Mouse (Mus musculus): ENCODE measurements around the gene Dnajc4. TPM values are rescaled to one million over a fixed set of nuclear protein-coding genes. Genes with fewer than 3 reads are reported as not detected.

The Dnajc4 gene
- polyA plus RNA-seq (2014; fragmentation: Illumina TruSeq; extraction: RNeasy Lipid Tissue Mini Kit (QIAGEN cat#74804); ENCODE audit: low read depth, low replicate concordance), result 2.3 TPM

DNA sequence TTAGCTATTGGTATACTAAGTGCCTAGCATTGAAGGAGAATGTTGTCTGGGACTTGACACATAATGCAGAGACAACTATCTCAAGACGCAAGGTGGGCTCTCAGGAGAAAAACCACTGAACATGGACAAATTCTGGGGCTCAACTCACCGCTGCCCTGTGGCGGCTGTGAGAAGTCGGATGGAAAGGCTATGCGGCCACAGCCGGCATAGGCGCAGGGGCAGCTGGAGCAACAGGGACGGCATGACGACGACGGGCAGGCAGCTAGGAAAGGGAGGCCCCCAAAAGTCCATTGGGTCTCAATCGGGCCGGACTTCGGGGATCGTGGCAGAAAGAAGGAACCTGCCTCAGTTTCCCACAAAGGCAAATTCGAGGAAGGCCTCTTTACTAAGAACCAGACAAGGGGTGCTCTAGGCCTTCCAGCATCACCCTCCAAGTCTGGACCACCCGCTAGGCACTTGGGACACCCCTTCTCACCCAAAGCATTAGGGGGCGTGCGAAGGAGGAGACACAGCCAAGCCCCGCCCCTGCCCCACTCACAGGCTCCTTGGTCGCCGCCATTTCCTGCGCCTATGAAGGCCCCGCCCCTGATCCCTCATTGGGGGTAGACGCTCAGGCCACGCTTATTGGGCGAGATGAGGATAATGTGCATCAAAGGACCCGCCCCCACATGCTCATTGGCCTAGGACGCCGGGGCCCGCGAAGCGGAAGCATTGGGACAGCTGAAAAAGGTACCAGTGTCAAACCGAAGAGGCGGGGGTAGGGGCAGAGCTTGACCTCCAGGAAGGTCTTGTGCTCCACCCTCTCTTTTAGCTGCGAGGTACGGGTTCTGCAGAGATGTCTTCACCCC lies at the start of gene Dnajc4:
Dnajc4 (minus strand) TSS at position 562 of the 848 bp plus-strand sequence.

DNA sequence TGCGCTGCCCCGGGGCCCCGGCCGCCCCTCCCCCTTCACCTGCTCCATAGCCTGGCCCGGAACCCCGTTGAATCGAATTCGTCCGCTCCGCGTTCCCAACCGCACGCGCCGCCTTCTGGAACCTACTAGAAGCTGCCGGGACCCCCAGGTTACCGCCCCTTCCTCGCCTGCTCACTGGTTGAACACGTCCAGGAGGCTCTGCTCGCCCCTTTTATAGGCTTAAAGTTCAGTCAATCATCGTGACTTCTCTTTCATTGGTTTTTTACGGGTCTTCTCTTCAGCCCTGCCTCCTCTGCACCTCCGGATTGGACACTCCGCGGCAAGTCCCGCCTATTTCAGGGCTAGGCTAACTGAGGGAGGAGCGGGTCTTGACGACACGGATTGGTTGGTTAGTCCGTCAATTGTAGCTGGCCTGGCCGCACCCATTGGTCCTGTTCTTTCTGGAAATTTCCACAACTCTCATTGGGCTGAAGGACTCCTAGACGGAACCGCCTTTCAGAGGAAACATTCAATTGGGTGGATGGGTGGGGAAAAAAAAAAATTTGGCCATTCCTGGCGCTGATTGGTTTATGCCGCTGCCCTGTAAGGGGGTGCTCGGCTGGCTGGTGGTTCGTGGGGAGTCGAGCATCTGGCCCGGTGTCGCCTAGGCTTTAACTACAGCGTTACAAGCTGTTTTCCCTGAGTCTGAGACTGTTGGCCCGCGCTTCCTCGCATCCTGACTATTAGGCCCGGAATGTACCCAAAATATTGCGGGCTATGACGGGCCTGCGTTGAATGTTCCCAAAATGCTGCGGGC lies 47.7 kb upstream of the Dnajc4 start, which contains the start of gene Stip1:
Stip1 (minus strand) TSS at position 127 of the 796 bp plus-strand sequence.

DNA sequence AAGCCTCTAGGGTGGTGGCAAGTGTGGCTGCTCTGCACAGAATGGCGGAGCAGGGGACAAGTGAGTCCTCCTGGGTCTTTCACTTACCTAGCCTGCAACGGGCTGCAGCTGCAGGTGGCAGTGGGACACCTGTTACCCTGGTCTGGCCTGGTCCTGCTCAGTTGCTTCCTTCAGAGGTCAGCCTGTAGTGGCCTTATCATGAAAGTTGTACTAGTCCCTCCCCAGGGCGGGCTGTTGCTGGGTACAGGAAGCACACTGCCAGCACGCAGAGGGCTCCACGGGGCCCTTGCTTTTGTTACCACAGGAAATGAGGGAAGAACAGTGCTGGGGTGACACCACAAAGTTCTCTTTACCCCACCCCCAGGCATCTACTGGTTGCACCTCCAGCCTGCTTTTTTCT lies 26.8 kb upstream of the Dnajc4 start, which contains the start of gene Fermt3:
Fermt3 (minus strand) TSS at position 279 of the 400 bp plus-strand sequence.

GRCm38 (mm10) chr19:6996006-6996405 lies 3.6 kb upstream of the Dnajc4 start, which contains the start of the genes Nudt22 and Trpt1:
Nudt22 (minus strand) TSS chr19:6996117.
Trpt1 (plus strand) TSS chr19:6996131.

DNA sequence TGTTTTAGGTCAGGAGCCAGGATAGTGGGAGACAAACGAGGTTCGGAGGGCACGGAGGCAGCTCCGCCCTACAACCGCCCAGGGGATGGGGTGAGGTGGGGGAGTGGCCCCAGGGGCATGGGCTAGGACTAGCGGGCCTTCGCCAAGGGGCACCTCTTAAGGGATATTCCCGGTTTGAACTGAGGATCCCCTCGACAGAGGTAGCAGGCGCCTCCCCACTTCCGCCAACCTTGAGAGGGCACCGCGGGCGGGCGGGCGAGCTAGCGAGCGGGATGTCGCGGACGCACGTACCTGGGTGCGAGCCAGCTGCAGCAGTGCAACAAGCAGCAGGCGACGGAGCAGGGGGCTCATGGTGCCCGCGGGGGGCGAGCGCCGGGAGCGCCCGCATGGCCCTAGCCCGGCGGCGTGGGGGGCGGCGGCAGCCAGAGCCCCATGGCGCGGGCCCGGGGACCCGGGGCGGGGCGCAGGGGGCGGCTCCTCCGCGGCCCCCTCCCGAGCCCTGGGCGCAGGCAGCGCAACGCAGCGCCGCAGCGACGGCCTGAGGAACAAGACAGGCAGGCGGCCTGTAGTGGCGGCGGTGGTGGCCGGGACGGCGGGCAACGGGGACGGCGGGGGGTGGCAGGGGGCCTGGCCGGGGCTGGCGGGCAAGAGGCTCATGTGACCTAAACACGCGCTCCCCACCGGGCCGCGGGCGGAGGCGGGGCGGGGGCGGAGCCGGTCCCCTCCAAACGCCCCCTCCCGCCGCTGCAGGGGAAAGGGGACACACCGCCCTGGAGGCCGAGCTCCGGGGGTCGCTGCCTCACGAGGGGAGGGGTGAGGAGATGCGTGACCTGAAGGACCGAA lies 5.1 kb downstream of the Dnajc4 start, which contains the start of gene Vegfb:
Vegfb (minus strand) TSS at position 591 of the 843 bp plus-strand sequence.

GRCm38 (mm10) chr19:6980381-6981093 lies 11.8 kb downstream of the Dnajc4 start, which contains the start of gene Fkbp2:
Fkbp2 (minus strand) TSS chr19:6980501.

GRCm38 (mm10) chr19:6975537-6976521 lies 16.5 kb downstream of the Dnajc4 start, which contains the start of gene Plcb3:
Plcb3 (minus strand) TSS chr19:6976470.

DNA sequence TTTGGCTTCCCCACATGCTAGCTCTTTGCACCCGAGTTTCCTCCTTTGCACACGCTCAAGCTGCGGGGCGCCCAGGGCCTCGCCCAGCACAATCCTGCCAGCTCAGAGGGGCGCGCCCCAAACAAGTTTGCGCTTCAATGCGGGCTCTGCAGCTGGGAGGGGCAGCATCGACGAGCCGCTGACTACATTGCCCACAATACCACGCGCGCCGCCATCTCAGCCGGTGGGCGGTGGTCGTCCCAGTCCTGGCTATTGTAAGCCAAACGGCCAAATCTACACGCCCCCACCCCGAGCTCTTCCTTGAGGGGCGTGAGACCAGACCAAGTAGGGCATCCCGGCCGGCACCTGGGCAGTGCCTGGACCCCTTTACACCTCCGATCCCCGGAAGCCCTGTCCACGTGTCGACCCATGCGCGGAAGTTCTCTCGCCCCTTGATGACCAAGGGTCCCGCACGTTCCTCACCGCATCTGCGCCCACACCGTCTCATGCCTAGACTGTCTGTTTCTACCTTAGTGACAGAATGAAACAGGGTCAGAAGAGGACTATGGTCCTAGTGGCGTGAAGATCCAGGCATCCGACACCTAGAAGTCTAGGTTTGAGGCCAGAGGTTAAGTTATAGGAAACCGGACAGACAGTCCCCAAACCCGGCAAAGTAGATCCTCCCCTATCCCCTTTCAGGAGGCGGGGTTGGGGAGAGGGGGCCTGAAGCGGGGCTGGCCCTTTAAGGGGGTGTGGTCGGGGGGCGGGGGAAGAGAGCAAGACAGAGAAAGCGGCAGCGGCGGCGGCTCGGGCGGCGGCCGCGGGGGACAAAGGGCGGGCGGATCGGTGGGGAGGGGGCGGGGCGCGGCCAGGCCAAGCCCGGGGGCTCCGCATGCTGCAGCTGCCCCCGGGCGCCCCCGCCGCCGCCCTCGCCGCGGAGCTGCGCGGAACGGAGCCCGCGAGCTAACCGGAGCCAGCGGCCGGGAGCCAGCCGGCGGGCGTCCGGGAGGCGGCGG lies 17.9 kb downstream of the Dnajc4 start, which contains the start of gene Ppp1r14b:
Ppp1r14b (plus strand) TSS at position 758 of the 995 bp plus-strand sequence.

GRCm38 (mm10) chr19:6942249-6942691 lies 50.1 kb downstream of the Dnajc4 start, which contains the start of gene Gpr137:
Gpr137 (minus strand) TSS chr19:6942480.

GRCm38 (mm10) chr19:6941372-6942248 lies 50.8 kb downstream of the Dnajc4 start, which contains the start of gene Bad:
Bad (plus strand) TSS chr19:6941861.

Other genes with a start within 250 kb of the Dnajc4 start
- gene Rps6ka4, start 151.9 kb downstream of the Dnajc4 start, polyA plus RNA-seq (2014; fragmentation: Illumina TruSeq; extraction: RNeasy Lipid Tissue Mini Kit (QIAGEN cat#74804); ENCODE audit: low read depth, low replicate concordance), result not detected
- gene Ccdc88b, start 134.4 kb downstream of the Dnajc4 start, polyA plus RNA-seq (2014; fragmentation: Illumina TruSeq; extraction: RNeasy Lipid Tissue Mini Kit (QIAGEN cat#74804); ENCODE audit: low read depth, low replicate concordance), result not detected
- gene Trmt112, start 82.9 kb downstream of the Dnajc4 start, polyA plus RNA-seq (2014; fragmentation: Illumina TruSeq; extraction: RNeasy Lipid Tissue Mini Kit (QIAGEN cat#74804); ENCODE audit: low read depth, low replicate concordance), result 34.2 TPM
- gene Prdx5, start 82.5 kb downstream of the Dnajc4 start, polyA plus RNA-seq (2014; fragmentation: Illumina TruSeq; extraction: RNeasy Lipid Tissue Mini Kit (QIAGEN cat#74804); ENCODE audit: low read depth, low replicate concordance), result 18.6 TPM
- 0.76 TPM for gene Esrra, start 70.8 kb downstream of the Dnajc4 start, polyA plus RNA-seq (2014; fragmentation: Illumina TruSeq; extraction: RNeasy Lipid Tissue Mini Kit (QIAGEN cat#74804); ENCODE audit: low read depth, low replicate concordance)
- not detected for gene Catsperz, start 67.2 kb downstream of the Dnajc4 start, polyA plus RNA-seq (2014; fragmentation: Illumina TruSeq; extraction: RNeasy Lipid Tissue Mini Kit (QIAGEN cat#74804); ENCODE audit: low read depth, low replicate concordance)
- not detected for gene Kcnk4, start 58.1 kb downstream of the Dnajc4 start, polyA plus RNA-seq (2014; fragmentation: Illumina TruSeq; extraction: RNeasy Lipid Tissue Mini Kit (QIAGEN cat#74804); ENCODE audit: low read depth, low replicate concordance)
- not detected for gene Bad, start 50.7 kb downstream of the Dnajc4 start, polyA plus RNA-seq (2014; fragmentation: Illumina TruSeq; extraction: RNeasy Lipid Tissue Mini Kit (QIAGEN cat#74804); ENCODE audit: low read depth, low replicate concordance)
- not detected for gene Gpr137, start 50.1 kb downstream of the Dnajc4 start, polyA plus RNA-seq (2014; fragmentation: Illumina TruSeq; extraction: RNeasy Lipid Tissue Mini Kit (QIAGEN cat#74804); ENCODE audit: low read depth, low replicate concordance)
- 6.6 TPM for gene Ppp1r14b, start 17.6 kb downstream of the Dnajc4 start, polyA plus RNA-seq (2014; fragmentation: Illumina TruSeq; extraction: RNeasy Lipid Tissue Mini Kit (QIAGEN cat#74804); ENCODE audit: low read depth, low replicate concordance)
- 3.5 TPM for gene Plcb3, start 16.1 kb downstream of the Dnajc4 start, polyA plus RNA-seq (2014; fragmentation: Illumina TruSeq; extraction: RNeasy Lipid Tissue Mini Kit (QIAGEN cat#74804); ENCODE audit: low read depth, low replicate concordance)
- gene Fkbp2, start 12.1 kb downstream of the Dnajc4 start, polyA plus RNA-seq (2014; fragmentation: Illumina TruSeq; extraction: RNeasy Lipid Tissue Mini Kit (QIAGEN cat#74804); ENCODE audit: low read depth, low replicate concordance), result 15.7 TPM
- 12.7 TPM for gene Vegfb, start 4.9 kb downstream of the Dnajc4 start, polyA plus RNA-seq (2014; fragmentation: Illumina TruSeq; extraction: RNeasy Lipid Tissue Mini Kit (QIAGEN cat#74804); ENCODE audit: low read depth, low replicate concordance)
- gene Nudt22, start 3.5 kb upstream of the Dnajc4 start, polyA plus RNA-seq (2014; fragmentation: Illumina TruSeq; extraction: RNeasy Lipid Tissue Mini Kit (QIAGEN cat#74804); ENCODE audit: low read depth, low replicate concordance), result 1.3 TPM
- gene Trpt1, start 3.6 kb upstream of the Dnajc4 start, polyA plus RNA-seq (2014; fragmentation: Illumina TruSeq; extraction: RNeasy Lipid Tissue Mini Kit (QIAGEN cat#74804); ENCODE audit: low read depth, low replicate concordance), result not detected
- gene Fermt3, start 26.9 kb upstream of the Dnajc4 start, polyA plus RNA-seq (2014; fragmentation: Illumina TruSeq; extraction: RNeasy Lipid Tissue Mini Kit (QIAGEN cat#74804); ENCODE audit: low read depth, low replicate concordance), result 0.17 TPM
- gene Stip1, start 47.4 kb upstream of the Dnajc4 start, polyA plus RNA-seq (2014; fragmentation: Illumina TruSeq; extraction: RNeasy Lipid Tissue Mini Kit (QIAGEN cat#74804); ENCODE audit: low read depth, low replicate concordance), result 112 TPM
- gene Macrod1, start 64.2 kb upstream of the Dnajc4 start, polyA plus RNA-seq (2014; fragmentation: Illumina TruSeq; extraction: RNeasy Lipid Tissue Mini Kit (QIAGEN cat#74804); ENCODE audit: low read depth, low replicate concordance), result 8.3 TPM
- 0.35 TPM for gene Flrt1, start 113.2 kb upstream of the Dnajc4 start, polyA plus RNA-seq (2014; fragmentation: Illumina TruSeq; extraction: RNeasy Lipid Tissue Mini Kit (QIAGEN cat#74804); ENCODE audit: low read depth, low replicate concordance)
- 24.6 TPM for gene Otub1, start 213.7 kb upstream of the Dnajc4 start, polyA plus RNA-seq (2014; fragmentation: Illumina TruSeq; extraction: RNeasy Lipid Tissue Mini Kit (QIAGEN cat#74804); ENCODE audit: low read depth, low replicate concordance)
- 87.4 TPM for gene Cox8a, start 225.0 kb upstream of the Dnajc4 start, polyA plus RNA-seq (2014; fragmentation: Illumina TruSeq; extraction: RNeasy Lipid Tissue Mini Kit (QIAGEN cat#74804); ENCODE audit: low read depth, low replicate concordance)
- 9.3 TPM for gene Naa40, start 248.6 kb upstream of the Dnajc4 start, polyA plus RNA-seq (2014; fragmentation: Illumina TruSeq; extraction: RNeasy Lipid Tissue Mini Kit (QIAGEN cat#74804); ENCODE audit: low read depth, low replicate concordance)

All from adrenal gland, adult 10 weeks (tissue).